Mouse (Mus musculus) hematopoietic stem cell, adult 5-6 weeks (primary cell): ENCODE measurements around the gene Tssk4. TPM values are rescaled to one million over a fixed set of nuclear protein-coding genes. Genes with fewer than 3 reads are reported as not detected.

Experiments used
- ATAC-seq, 2 experiments: fragments of 125-278 bp in 1 of 2; replicated peaks in 1 of 2; 2 replicates each; pipeline ENCODE4 v1.8.0; 2016 to 2017; ENCODE audit warnings: inconsistent platforms in 2 of 2, mild to moderate bottlenecking in 2 of 2, moderate number of reproducible peaks in 2 of 2, low read depth in 1 of 2, moderate TSS enrichment in 1 of 2; ENCODE audit not compliant: low FRiP score in 2 of 2, poor library complexity in 2 of 2, severe bottlenecking in 2 of 2, insufficient read depth in 1 of 2, low TSS enrichment in 1 of 2
- total RNA-seq: library from RNA; stranded (forward); fragments of 172-1452, 232-1000 nt; gene quantifications from 2 replicates; pipeline ENCODE4 v1.2.3, GENCODE M21; 2017

The Tssk4 gene
- total RNA-seq, 1 experiment from 2014 or later: 0.40 TPM

DNA sequence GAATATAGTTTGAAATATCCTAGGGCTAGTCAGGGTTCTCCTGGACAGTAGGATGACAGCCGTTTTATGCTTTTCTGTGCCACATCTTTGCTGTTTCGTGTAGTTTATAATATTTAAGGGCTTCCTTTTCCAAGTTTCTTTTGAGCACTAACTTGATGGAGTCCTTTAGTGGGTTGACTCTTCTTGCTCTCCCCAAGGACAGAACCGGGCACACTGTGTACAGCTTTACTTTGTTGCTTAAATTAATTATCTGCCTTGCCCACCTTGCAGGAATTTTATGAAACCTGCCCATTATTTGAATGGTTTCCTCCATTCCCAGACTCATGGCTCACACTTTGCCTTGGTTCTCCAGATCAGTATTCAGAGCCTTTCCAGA lies 32.1 kb downstream of the Tssk4 start:
- no peak for ATAC-seq

DNA sequence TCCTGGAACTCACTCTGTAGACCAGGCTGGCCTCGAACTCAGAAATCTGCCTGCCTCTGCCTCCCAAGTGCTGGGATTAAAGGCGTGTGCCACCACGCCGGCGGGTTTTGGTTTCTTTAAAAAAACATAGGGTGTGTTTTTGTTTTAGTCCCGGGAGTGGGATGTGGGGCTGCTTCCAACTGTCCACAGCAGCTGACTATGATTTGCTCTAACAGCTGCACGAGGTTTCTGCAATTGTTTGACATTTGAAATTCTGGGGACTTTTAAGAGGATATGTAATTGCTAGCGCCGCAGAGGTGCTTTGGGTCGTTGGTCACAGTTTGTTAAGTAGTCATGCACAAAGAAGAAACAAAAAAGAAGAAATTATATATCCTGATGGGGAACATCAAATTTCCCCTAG lies 39.4 kb downstream of the Tssk4 start:
- ATAC-seq: no peak

DNA sequence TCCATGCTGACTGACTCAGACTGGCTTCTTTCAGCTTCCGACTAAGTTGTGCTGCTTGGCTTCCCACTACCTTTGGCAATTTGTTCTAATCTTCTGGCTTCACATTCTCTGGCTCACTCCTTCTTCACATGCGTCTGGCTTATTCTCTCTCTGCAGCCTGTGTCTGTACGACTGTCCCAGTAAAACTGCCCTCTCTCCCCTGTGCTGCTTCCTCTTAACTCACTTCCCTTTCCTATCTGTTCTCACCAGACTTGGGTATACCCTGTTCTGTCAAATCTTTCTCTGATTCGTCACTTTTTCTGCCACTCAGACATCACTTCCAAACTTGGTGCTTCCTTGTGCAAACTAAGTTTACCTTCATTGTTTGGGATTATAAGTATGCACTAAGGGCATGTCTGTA lies 47.2 kb downstream of the Tssk4 start:
- no peak for ATAC-seq

DNA sequence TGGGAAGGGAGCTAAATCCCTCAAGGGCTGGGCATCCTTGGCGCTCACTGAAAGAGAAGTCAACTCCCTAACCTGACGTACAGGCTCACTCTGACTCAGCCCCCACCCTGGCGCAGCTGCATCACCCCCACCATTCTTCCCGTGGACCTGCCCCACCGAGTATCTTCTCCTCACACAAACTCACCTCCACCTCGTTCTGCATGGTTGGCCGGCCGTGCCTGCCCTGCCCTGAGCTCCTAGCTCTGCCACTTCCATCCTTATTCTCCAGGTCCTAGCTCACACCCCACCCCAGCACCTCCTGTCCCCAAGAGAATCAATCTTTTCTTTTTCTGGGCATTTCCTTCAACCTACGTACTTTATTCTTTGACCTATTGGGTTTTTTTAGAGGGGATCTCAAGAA lies 51.1 kb downstream of the Tssk4 start:
- ATAC-seq: no peak

Other genes with a start within 250 kb of the Tssk4 start
- gene Dhrs4, start 171.4 kb upstream of the Tssk4 start, total RNA-seq: 68.5 and 99.2 TPM in 2 replicates
- gene Carmil3, start 159.5 kb upstream of the Tssk4 start, total RNA-seq: 2.3 and 2.7 TPM in 2 replicates
- gene Cpne6, start 139.7 kb upstream of the Tssk4 start, total RNA-seq: not detected in 2 replicates
- gene Nrl, start 125.2 kb upstream of the Tssk4 start, total RNA-seq: not detected in 2 replicates
- gene Pck2, start 109.9 kb upstream of the Tssk4 start, total RNA-seq: 50.8 and 58.0 TPM in 2 replicates
- 47.6 and 53.3 TPM in 2 replicates for gene Dcaf11, start 90.2 kb upstream of the Tssk4 start, total RNA-seq
- 3.4 TPM in 1 of 2 replicates, not detected in the other for gene A730061H03Rik, start 89.8 kb upstream of the Tssk4 start, total RNA-seq
- gene Fitm1, start 74.6 kb upstream of the Tssk4 start, total RNA-seq: not detected in 2 replicates
- 367 and 390 TPM in 2 replicates for gene Psme1, start 72.1 kb upstream of the Tssk4 start, total RNA-seq
- gene Emc9, start 64.9 kb upstream of the Tssk4 start, total RNA-seq: 8.5 and 8.9 TPM in 2 replicates
- gene Psme2, start 59.1 kb upstream of the Tssk4 start, total RNA-seq: 189 and 244 TPM in 2 replicates
- 11.5 and 19.8 TPM in 2 replicates for gene Rnf31, start 58.5 kb upstream of the Tssk4 start, total RNA-seq
- 61.3 and 91.7 TPM in 2 replicates for gene Irf9, start 46.6 kb upstream of the Tssk4 start, total RNA-seq
- gene Rec8, start 32.1 kb upstream of the Tssk4 start, total RNA-seq: 15.4 and 17.9 TPM in 2 replicates
- 14.3 and 35.2 TPM in 2 replicates for gene Ipo4, start 14.2 kb upstream of the Tssk4 start, total RNA-seq
- gene Gm49378, start 12.3 kb upstream of the Tssk4 start, total RNA-seq: 1.8 and 8.2 TPM in 2 replicates
- 48.5 and 55.1 TPM in 2 replicates for gene Tm9sf1, start 6.4 kb upstream of the Tssk4 start, total RNA-seq
- 29.1 and 31.1 TPM in 2 replicates for gene Mdp1, start 10.3 kb downstream of the Tssk4 start, total RNA-seq
- 30.7 and 38.3 TPM in 2 replicates for gene Gmpr2, start 21.8 kb downstream of the Tssk4 start, total RNA-seq
- gene Nedd8, start 21.9 kb downstream of the Tssk4 start, total RNA-seq: 209 and 317 TPM in 2 replicates
- gene Tinf2, start 31.6 kb downstream of the Tssk4 start, total RNA-seq: 27.3 and 34.1 TPM in 2 replicates
- 1.3 and 5.8 TPM in 2 replicates for gene Tgm1, start 63.7 kb downstream of the Tssk4 start, total RNA-seq
- gene Rabggta, start 72.1 kb downstream of the Tssk4 start, total RNA-seq: 17.2 and 17.9 TPM in 2 replicates
- 25.3 TPM in 2 replicates for gene Dhrs1, start 95.5 kb downstream of the Tssk4 start, total RNA-seq
- gene Nop9, start 95.5 kb downstream of the Tssk4 start, total RNA-seq: 16.6 and 20.9 TPM in 2 replicates
- not detected in 2 replicates for gene Cideb, start 108.3 kb downstream of the Tssk4 start, total RNA-seq
- gene Ltb4r2, start 111.2 kb downstream of the Tssk4 start, total RNA-seq: 0.60 and 0.63 TPM in 2 replicates
- gene Ltb4r1, start 115.8 kb downstream of the Tssk4 start, total RNA-seq: 4.0 and 11.2 TPM in 2 replicates
- 1.0 and 2.2 TPM in 2 replicates for gene Adcy4, start 133.9 kb downstream of the Tssk4 start, total RNA-seq
- gene Ripk3, start 138.7 kb downstream of the Tssk4 start, total RNA-seq: 23.8 and 47.9 TPM in 2 replicates
- gene Nfatc4, start 173.0 kb downstream of the Tssk4 start, total RNA-seq: 0.31 and 0.35 TPM in 2 replicates
- 13.0 and 13.1 TPM in 2 replicates for gene Nynrin, start 203.8 kb downstream of the Tssk4 start, total RNA-seq
- gene Cbln3, start 234.2 kb downstream of the Tssk4 start, total RNA-seq: 0.05 TPM in 1 of 2 replicates, not detected in the other
- 40.6 and 50.5 TPM in 2 replicates for gene Khnyn, start 234.8 kb downstream of the Tssk4 start, total RNA-seq